Mouse (Mus musculus) testis, adult 2 months (tissue): ENCODE data around the gene Pou3f4. TPM values are rescaled to one million over a fixed set of nuclear protein-coding genes. Genes with fewer than 3 reads are reported as not detected.
A peak's percentile ranks its signal among the peaks of the same experiment; 100 is the strongest.
"Not testable (repeated sequence)": the region's sequence is repeated elsewhere in the genome, so short reads cannot be mapped to it uniquely, and the experiment has no call there.

Source experiments
- H3K27ac ChIP-seq: fragments of 200-500 bp; 2 replicates; pipeline ENCODE4 v1.5.1; 2012; ENCODE audit warnings: low read depth, low read length; ENCODE audit not compliant: control insufficient read depth, insufficient read depth
- H3K27me3 ChIP-seq: fragments of 200-500 bp; 2 replicates; pipeline ENCODE4 v1.6.1; 2012; ENCODE audit warnings: mild to moderate bottlenecking, low read length, moderate library complexity; ENCODE audit not compliant: control insufficient read depth, insufficient read depth
- H3K36me3 ChIP-seq: fragments of 200-500 bp; 2 replicates; pipeline ENCODE4 v1.6.1; 2012; ENCODE audit warnings: mild to moderate bottlenecking, low read length; ENCODE audit not compliant: control insufficient read depth, insufficient read depth
- H3K4me1 ChIP-seq: fragments of 200-500 bp; 2 replicates; pipeline ENCODE4 v1.6.1; 2012; ENCODE audit warnings: low read length; ENCODE audit not compliant: control insufficient read depth, insufficient read depth
- H3K4me3 ChIP-seq: fragments of 200-500 bp; 2 replicates; pipeline ENCODE4 v1.5.1; 2012; ENCODE audit warnings: low read depth, mild to moderate bottlenecking, low read length, moderate library complexity, mixed read lengths; ENCODE audit not compliant: control insufficient read depth
- CTCF ChIP-seq: fragments of 200-500 bp; IDR thresholded peaks from 2 replicates; pipeline ENCODE4 v1.5.1; 2012; ENCODE audit warnings: low read depth, mild to moderate bottlenecking, inconsistent platforms, low read length, moderate library complexity; ENCODE audit not compliant: control insufficient read depth, insufficient read depth, insufficient replicate concordance
- POLR2A ChIP-seq: fragments of 200-500 bp; IDR thresholded peaks from 2 replicates; pipeline ENCODE4 v1.6.1; 2012; ENCODE audit warnings: low read depth, mild to moderate bottlenecking, inconsistent platforms, low read length, moderate library complexity; ENCODE audit not compliant: control insufficient read depth
- polyA plus RNA-seq: library from polyadenylated mRNA; depleted of rRNA; stranded (reverse); fragments of >200 nt; gene quantifications from 2 replicates; pipeline ENCODE4 v1.2.3, GENCODE M21; 2012; rRNA removed

Pou3f4 gene
- polyA plus RNA-seq: not detected in 2 replicates

GRCm38 (mm10) chrX:110814151-110814571 lies at the start of gene Pou3f4:
Gene Pou3f4, plus strand, starts transcription at chrX:110814280.
- H3K27me3 ChIP-seq: no peaks in the 10 kb centered on the region
- peak within 1 kb of the TSS; percentile 44 for H3K4me3 ChIP-seq
- no peak within 1 kb of the TSS for H3K27ac ChIP-seq
- no peaks in the 10 kb centered on the region for H3K36me3 ChIP-seq
- TF ChIP-seq CTCF (no peak), POLR2A (no peak)
- peaks cover 11% of the 10 kb centered on the region for H3K4me1 ChIP-seq

GRCm38 (mm10) chrX:110765939-110766338 lies 48.1 kb upstream of the Pou3f4 start:
- Histone ChIP-seq H3K4me1 (no peaks in the 10 kb centered on the region), H3K36me3 (no peaks in the 10 kb centered on the region)

GRCm38 (mm10) chrX:110774807-110775206 lies 39.3 kb upstream of the Pou3f4 start:
- H3K4me1 ChIP-seq, H3K27ac ChIP-seq, H3K27me3 ChIP-seq, H3K36me3 ChIP-seq, H3K4me3 ChIP-seq: not testable (repeated sequence)

More at GRCm38 (mm10) chrX:110765939-110766338, 48.1 kb upstream of the Pou3f4 start:
- Histone ChIP-seq H3K27me3 (no peaks in the 10 kb centered on the region), H3K27ac (no peak overlapping the region), H3K4me3 (no peak overlapping the region)
- TF ChIP-seq POLR2A (no peak), CTCF (no peak)

DNA sequence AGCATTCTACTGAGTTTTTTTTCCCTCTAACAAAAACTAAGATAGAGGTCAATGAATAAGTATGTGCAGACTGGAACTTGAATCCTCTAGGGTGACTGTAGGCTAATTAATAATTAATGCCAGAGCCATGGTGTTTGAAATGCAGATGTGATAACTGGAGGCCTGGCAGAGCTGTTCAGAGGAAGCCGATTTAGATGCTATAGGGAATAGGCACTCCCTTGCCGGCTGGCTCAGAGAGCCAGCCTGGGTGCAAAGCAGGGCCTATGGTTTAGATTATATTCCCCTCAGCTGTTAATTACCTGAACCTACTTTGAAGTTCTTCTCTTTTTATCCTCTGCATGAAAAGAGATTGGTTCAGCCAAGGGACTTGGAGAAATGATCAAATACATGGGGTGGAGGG lies 11.6 kb upstream of the Pou3f4 start:
- H3K36me3 ChIP-seq: no peaks in the 10 kb centered on the region
- TF ChIP-seq CTCF: no peak
- TF ChIP-seq POLR2A: no peak
- H3K27ac ChIP-seq: no peak overlapping the region
- no peak overlapping the region for H3K4me3 ChIP-seq
- no peaks in the 10 kb centered on the region for H3K4me1 ChIP-seq
- no peaks in the 10 kb centered on the region for H3K27me3 ChIP-seq

DNA sequence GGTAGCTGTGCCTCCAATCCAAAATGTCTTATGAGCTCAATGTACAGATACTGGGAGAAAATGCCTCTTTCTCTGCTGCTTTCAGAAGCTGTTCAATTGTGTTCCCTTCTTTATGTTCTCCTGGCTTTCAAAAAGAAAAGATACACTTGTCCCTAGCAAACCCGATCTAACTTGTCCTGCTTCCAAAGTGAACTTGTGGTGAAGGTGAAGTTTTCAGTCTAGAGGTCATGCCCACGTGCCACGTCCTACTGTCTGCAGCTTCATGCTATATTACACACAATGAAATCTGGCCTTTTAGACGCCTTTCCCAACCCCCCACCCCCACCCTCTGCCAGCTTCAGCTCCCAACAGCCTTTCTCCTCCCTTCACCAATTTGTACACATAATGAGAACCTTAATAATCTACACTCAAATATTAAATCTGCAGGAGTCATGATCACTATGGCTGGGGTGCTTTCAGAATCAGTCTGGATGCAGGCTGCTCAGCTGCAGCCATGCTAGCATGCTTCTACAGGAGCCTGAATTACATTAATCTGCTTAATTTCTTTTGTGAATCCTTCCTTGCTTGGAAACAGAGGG lies 4.0 kb upstream of the Pou3f4 start:
- no peaks in the 10 kb centered on the region for H3K36me3 ChIP-seq
- H3K27me3 ChIP-seq: no peaks in the 10 kb centered on the region
- peaks cover 5% of the 10 kb centered on the region; the same call in 1 of the 2 replicates for H3K4me1 ChIP-seq
- no peak overlapping the region for H3K27ac ChIP-seq
- no peak overlapping the region for H3K4me3 ChIP-seq
- TF ChIP-seq CTCF (no peak), POLR2A (no peak)

DNA sequence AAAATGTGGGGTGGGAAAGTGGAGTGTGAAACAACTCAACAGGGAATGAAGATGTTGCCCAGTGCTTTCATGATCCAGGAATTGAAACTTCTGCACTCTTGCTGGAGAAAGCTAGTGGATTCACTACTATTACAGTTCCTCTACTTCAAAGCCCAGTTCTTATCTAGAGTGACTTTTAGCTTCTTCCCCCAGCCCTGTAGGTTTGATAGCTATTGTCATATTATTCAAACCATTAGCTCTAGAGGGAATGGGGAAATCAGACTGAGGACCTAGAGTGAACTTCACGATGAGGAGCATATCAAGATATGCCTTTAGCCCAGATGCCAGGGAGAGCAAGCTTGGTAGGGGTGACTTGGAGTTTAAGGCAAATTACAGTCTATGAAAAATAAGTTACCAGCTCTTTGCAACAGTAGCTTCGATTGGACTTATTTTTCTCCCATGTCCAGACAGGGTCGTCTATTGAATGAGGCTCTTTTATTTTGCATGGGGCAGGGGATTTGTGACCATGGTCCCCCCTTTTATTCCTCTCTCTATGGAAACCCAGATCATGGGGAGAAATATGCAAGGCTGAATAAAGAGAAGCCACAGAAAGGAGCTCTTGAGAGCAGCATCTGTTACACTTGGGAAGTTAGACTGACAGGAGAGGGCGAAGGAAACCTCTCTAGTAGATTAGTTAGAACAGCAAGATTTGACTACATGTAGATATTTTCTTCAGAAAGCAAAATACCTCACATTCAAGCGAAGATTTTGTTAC lies 3.1 kb upstream of the Pou3f4 start:
- TF ChIP-seq CTCF: no peak
- TF ChIP-seq POLR2A: no peak
- Histone ChIP-seq H3K36me3 (no peaks in the 10 kb centered on the region), H3K27ac (no peak overlapping the region), H3K4me1 (peaks cover 5% of the 10 kb centered on the region; the same call in 1 of the 2 replicates), H3K4me3 (no peak overlapping the region), H3K27me3 (no peaks in the 10 kb centered on the region)

GRCm38 (mm10) chrX:110812071-110812470 lies 2.0 kb upstream of the Pou3f4 start:
- no peaks in the 10 kb centered on the region for H3K36me3 ChIP-seq
- H3K27me3 ChIP-seq: no peaks in the 10 kb centered on the region
- no peak overlapping the region for H3K27ac ChIP-seq
- no peak for TF ChIP-seq CTCF
- no peak for TF ChIP-seq POLR2A
- H3K4me1 ChIP-seq: peaks cover 11% of the 10 kb centered on the region
- H3K4me3 ChIP-seq: no peak overlapping the region

DNA sequence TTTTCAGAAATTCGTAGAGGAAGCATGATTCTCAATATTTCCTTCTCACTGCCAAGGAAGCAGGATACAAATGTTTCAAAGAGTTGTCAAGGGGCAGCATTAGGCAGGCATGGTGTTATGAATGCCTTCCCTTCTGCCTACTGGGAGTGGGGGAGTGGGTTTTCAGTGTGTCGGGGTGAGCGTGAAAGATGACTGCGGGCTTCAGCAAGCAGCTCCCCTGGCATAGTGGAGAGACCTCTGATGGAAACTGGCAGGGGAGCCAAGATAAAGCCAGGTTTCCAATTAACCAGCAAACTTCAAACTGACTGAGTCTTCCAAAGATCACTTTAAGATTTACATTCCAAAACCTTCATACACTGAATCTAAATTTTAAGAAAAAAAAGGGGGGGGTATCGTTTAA lies 679 bp upstream of the Pou3f4 start:
- TF ChIP-seq POLR2A (no peak), CTCF (no peak)
- H3K27ac ChIP-seq: no peak overlapping the region
- no peaks in the 10 kb centered on the region for H3K27me3 ChIP-seq
- no peak overlapping the region for H3K4me3 ChIP-seq
- peaks cover 11% of the 10 kb centered on the region for H3K4me1 ChIP-seq
- H3K36me3 ChIP-seq: no peaks in the 10 kb centered on the region
